Mouse (Mus musculus) midbrain, embryonic 16.5 days (tissue): Measurements from ENCODE around the gene Mov10. TPM values are rescaled to one million over a fixed set of nuclear protein-coding genes. Genes with fewer than 3 reads are reported as not detected.
"Not testable (repeated sequence)": the region's sequence is repeated elsewhere in the genome, so short reads cannot be mapped to it uniquely, and the experiment has no call there.

Experiments used
- ATAC-seq: fragments of 200-750 bp; cut with Nextera tagmentation; 2 replicates; pipeline ENCODE4 v1.8.0; 2017; ENCODE audit warnings: moderate TSS enrichment
- H3K27ac ChIP-seq: fragments of 300-500 bp; sonication (generic); 2 replicates; pipeline ENCODE4 v1.5.1; 2014; ENCODE audit warnings: mild to moderate bottlenecking, low read length, mixed read lengths
- H3K27me3 ChIP-seq: fragments of 300-500 bp; sonication (generic); 2 replicates; pipeline ENCODE4 v1.6.1; 2014; ENCODE audit warnings: low read depth, low read length, mixed read lengths; ENCODE audit not compliant: control insufficient read depth, insufficient read depth
- H3K36me3 ChIP-seq: fragments of 300-500 bp; sonication (generic); 2 replicates; pipeline ENCODE4 v1.6.1; 2014; ENCODE audit warnings: mild to moderate bottlenecking, low read length, moderate library complexity, mixed read lengths; ENCODE audit not compliant: control insufficient read depth, insufficient read depth
- H3K4me1 ChIP-seq: fragments of 300-500 bp; sonication (generic); 2 replicates; pipeline ENCODE4 v1.6.1; 2014; ENCODE audit warnings: mild to moderate bottlenecking, low read length, mixed read lengths; ENCODE audit not compliant: control insufficient read depth, insufficient read depth
- H3K4me2 ChIP-seq: fragments of 300-500 bp; sonication (generic); 2 replicates; pipeline ENCODE4 v1.6.1; 2014; ENCODE audit warnings: mild to moderate bottlenecking, low read length, mixed read lengths
- H3K4me3 ChIP-seq: fragments of 300-500 bp; sonication (generic); 2 replicates; pipeline ENCODE4 v1.5.1; 2014; ENCODE audit warnings: low read depth, mild to moderate bottlenecking, low read length, moderate library complexity, mixed read lengths
- H3K9ac ChIP-seq: fragments of 300-500 bp; sonication (generic); 2 replicates; pipeline ENCODE4 v1.6.1; 2014; ENCODE audit warnings: low read depth, low read length, mixed read lengths
- H3K9me3 ChIP-seq: fragments of 300-500 bp; sonication (generic); replicated peaks from 2 replicates; pipeline ENCODE4 v1.6.1; 2014; ENCODE audit warnings: mild to moderate bottlenecking, low read length, mixed read lengths; ENCODE audit not compliant: control insufficient read depth, poor library complexity, severe bottlenecking
- WGBS: fragments of 180-500 bp; shearing (Covaris S2); extraction: QIAGEN DNeasy Blood & Tissue Kit; methylation state at CpG from one replicate; pipeline ENCODE4 v1.1.7; 2014; 5-methylcytosine and 5-hydroxymethylcytosine counted together
- polyA plus RNA-seq: library from polyadenylated mRNA; unstranded; fragments of >200 nt; fragmentation: Nextera tagmentation; extraction: Ambion mirVana; gene quantifications from 2 replicates; pipeline ENCODE4 v1.2.1, GENCODE M21; 2015

Mov10 gene
- polyA plus RNA-seq, 1 experiment from 2014 or later, result 8.3 TPM

DNA sequence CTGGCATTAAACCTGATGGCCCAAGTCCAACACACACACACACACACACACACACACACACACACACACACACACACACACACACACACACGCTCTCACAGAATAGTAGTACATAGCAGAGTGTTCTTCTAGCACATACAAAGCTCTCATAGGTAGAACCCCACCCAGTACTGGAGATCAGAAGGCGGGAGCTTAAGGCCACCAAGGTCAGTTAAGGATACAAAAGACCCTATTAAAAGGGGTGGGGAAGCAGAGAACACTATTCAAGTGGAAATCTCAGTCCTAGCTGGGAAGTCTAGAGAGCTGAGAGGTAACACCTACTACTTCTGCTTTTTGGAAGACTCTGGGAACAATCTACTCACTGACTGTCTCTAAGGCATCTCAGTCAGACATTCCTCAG lies 3.0 kb downstream of the Mov10 start:
- Histone ChIP-seq H3K4me2 (no peak overlapping the region), H3K27me3 (no peaks in the 10 kb centered on the region), H3K9me3 (no peaks in the 10 kb centered on the region), H3K9ac (no peak overlapping the region), H3K4me1 (peaks cover 8% of the 10 kb centered on the region), H3K36me3 (no peaks in the 10 kb centered on the region), H3K4me3 (no peak overlapping the region), H3K27ac (no peak overlapping the region)
- no peak for ATAC-seq
- 88% methylated on average over 2 of the region's 2 CpGs for WGBS

DNA sequence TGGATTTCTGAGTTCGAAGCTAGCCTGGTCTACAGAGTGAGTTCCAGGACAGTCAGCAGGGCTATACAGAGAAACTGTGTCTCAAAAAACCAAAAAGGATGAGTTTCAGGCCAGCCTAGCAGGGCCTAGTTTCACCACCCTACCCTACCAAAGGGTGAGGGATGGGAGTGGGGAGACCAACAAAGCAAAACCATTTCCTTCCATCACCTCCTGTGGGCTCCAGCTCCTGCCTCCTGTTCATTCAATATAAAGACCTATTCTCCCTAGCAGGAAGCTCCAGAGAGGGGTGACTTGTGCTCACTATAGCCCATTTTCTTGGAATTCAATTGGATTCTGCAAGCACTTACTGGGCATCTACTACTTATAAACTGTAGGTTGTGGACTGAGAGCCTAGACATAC lies 3.6 kb downstream of the Mov10 start:
- Histone ChIP-seq H3K27me3 (no peaks in the 10 kb centered on the region), H3K9me3 (no peaks in the 10 kb centered on the region), H3K4me1 (peaks cover 8% of the 10 kb centered on the region), H3K4me2 (no peak overlapping the region), H3K4me3 (no peak overlapping the region), H3K27ac (no peak overlapping the region), H3K36me3 (no peaks in the 10 kb centered on the region), H3K9ac (no peak overlapping the region)
- ATAC-seq, result no peak
- 100% methylated on average over 1 of the region's 1 CpGs for WGBS

DNA sequence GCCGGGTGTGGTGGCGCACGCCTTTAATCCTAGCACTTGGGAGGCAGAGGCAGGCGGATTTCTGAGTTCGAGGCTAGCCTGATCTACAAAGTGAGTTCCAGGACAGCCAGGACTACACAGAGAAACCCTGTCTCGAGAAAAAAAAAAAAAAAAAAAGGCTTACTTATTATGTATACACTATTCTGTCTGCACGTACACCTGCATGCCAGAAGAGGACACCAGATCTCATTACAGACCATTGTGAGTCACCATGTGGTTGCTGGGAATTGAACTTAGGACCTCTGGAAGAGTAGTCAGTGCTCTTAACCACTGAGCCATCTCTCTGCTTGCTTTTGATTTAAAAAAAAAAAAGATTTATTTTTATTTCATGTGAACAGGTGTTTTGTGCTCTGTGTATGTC lies 5.1 kb downstream of the Mov10 start:
- not testable (repeated sequence) for H3K36me3 ChIP-seq, ATAC-seq, H3K4me1 ChIP-seq, H3K4me2 ChIP-seq, H3K27ac ChIP-seq, H3K9me3 ChIP-seq, H3K4me3 ChIP-seq, H3K27me3 ChIP-seq, H3K9ac ChIP-seq
- 96% methylated on average over 7 of the region's 7 CpGs for WGBS

DNA sequence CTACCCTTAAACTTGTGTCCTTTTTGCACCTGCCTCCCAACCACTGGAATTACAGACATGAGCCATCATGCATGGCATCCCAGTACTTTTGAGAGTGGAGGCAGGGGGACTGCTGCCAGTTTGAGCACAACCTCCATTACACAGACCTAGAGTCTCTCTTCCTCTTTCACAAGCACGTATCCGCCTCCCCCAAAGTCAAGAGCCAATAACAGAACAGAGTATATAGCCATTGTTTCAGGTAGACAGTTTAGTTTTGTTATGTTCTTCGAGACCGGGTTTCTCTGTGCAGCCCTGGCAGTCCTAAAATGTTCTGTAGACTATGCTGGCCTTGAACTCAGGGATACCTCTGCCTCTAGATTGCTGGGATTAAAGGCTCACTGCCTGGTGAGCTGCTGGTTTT lies 6.1 kb downstream of the Mov10 start:
- ATAC-seq, result no peak
- no peaks in the 10 kb centered on the region for H3K36me3 ChIP-seq
- H3K9me3 ChIP-seq, result no peaks in the 10 kb centered on the region
- H3K9ac ChIP-seq, result no peak overlapping the region
- H3K4me2 ChIP-seq, result no peak overlapping the region
- WGBS, result 75% methylated on average over 4 of the region's 4 CpGs
- no peaks in the 10 kb centered on the region for H3K27me3 ChIP-seq
- H3K4me3 ChIP-seq, result no peak overlapping the region
- H3K4me1 ChIP-seq, result peaks cover 4% of the 10 kb centered on the region
- no peak overlapping the region for H3K27ac ChIP-seq

DNA sequence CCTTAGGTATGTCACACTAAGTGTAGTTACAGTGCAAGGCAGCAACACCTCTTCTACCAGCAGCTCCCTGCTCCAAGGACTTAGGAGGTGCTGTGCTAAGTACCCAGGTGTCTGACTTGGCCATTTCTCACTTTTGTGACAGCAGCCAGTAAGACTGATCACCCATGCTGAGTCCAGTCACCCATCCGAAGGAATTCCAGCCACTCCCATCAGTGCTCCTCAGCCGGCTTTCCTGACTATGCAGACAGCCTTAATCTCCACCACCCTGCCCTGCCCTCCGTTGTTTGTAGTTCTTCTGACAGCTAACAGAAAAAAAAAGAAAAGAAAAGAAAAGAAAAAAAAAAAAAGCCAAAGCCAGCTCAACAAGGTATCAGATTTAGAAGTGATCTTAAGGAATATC lies 6.6 kb downstream of the Mov10 start:
- H3K27ac ChIP-seq, result no peak overlapping the region
- no peak overlapping the region for H3K4me3 ChIP-seq
- 11% methylated on average over 3 of the region's 3 CpGs for WGBS
- H3K36me3 ChIP-seq, result peaks cover 1% of the 10 kb centered on the region; the same call in 1 of the 2 replicates
- H3K9ac ChIP-seq, result no peak overlapping the region
- no peak for ATAC-seq
- no peak overlapping the region for H3K4me2 ChIP-seq
- no peaks in the 10 kb centered on the region for H3K4me1 ChIP-seq
- H3K27me3 ChIP-seq, result no peaks in the 10 kb centered on the region
- no peaks in the 10 kb centered on the region for H3K9me3 ChIP-seq

DNA sequence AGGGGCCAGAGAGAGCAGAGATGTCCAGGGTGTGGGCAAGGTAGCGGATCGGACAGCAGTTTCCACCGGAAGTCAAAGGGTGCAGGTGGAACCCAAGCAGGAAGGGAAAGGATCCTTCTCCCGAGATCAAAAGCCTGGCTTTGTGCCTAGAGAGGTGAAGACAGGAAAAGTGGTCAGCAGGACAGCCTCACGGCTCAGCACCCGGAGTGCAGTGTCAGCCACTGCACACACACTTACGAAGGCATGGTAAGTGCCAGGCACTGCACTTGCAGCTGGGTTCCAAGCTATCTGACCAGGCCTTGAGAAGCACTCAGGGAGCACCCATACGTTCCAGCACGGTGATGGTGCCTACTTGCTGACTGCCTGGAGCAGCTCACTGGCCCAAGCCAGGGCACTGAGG lies 12.8 kb downstream of the Mov10 start:
- Histone ChIP-seq H3K4me2 (no peak overlapping the region), H3K9me3 (no peaks in the 10 kb centered on the region), H3K4me3 (no peak overlapping the region), H3K4me1 (no peaks in the 10 kb centered on the region), H3K9ac (no peak overlapping the region), H3K27me3 (no peaks in the 10 kb centered on the region), H3K36me3 (peaks cover 3% of the 10 kb centered on the region; the same call in 1 of the 2 replicates), H3K27ac (no peak overlapping the region)
- ATAC-seq, result no peak
- WGBS, result 84% methylated on average over 9 of the region's 9 CpGs

DNA sequence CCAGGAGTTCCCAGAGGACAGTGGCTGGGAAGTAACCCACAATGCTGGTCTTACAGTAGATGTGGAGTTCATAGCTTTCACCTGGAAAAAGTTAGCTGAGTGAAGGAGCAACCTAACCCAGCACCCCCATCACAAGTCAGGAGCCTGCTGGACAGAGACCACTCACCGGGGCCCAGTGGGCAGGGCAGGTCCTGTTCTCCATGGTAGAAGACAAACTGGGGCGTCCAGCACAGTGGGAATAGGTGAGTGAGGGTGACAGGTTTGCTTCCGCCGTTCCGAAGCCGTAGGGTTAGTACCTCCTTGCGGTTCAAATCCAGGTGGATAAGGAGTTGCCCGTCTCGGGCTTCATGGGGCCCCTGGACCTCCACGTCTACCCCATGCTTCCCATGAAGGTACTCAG lies 14.1 kb downstream of the Mov10 start:
- H3K27me3 ChIP-seq, result no peaks in the 10 kb centered on the region
- 93% methylated on average over 10 of the region's 10 CpGs for WGBS

DNA sequence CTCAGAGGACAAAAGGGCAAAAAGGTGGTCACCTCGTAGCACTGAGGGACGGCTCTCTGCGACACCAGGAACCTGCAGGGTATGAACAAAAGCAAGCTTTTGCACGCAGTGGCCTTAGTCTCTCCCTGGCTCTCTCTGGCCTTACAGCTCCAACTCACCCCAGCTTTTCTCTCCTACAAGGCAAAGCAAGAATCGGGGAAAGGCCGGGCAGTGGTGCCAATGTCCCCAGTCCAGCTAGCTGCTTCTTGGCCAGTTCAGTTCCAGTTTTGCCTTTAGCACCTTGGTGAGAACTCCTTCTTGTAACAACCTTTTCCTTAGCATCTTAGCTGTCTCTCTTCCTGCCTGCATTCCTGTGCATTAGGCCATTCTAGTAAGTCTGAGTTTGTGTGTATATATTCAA lies 16.9 kb downstream of the Mov10 start:
- H3K9me3 ChIP-seq, result no peaks in the 10 kb centered on the region
- no peaks in the 10 kb centered on the region for H3K27me3 ChIP-seq
- no peaks in the 10 kb centered on the region for H3K4me1 ChIP-seq
- H3K27ac ChIP-seq, result no peak overlapping the region
- H3K9ac ChIP-seq, result no peak overlapping the region
- no peak overlapping the region for H3K4me3 ChIP-seq
- H3K4me2 ChIP-seq, result no peak overlapping the region
- ATAC-seq, result no peak
- H3K36me3 ChIP-seq, result 0 out of 2 replicates have a peak, but pooled peaks cover 2% of the 10 kb centered on the region
- 74% methylated on average over 6 of the region's 6 CpGs for WGBS

More for the DNA sequence above, 14.1 kb downstream of the Mov10 start:
- Histone ChIP-seq H3K4me1 (no peaks in the 10 kb centered on the region), H3K4me3 (no peak overlapping the region), H3K9me3 (no peaks in the 10 kb centered on the region), H3K27ac (no peak overlapping the region), H3K9ac (no peak overlapping the region), H3K4me2 (no peak overlapping the region), H3K36me3 (peaks cover 5% of the 10 kb centered on the region; the same call in 1 of the 2 replicates)
- no peak for ATAC-seq

DNA sequence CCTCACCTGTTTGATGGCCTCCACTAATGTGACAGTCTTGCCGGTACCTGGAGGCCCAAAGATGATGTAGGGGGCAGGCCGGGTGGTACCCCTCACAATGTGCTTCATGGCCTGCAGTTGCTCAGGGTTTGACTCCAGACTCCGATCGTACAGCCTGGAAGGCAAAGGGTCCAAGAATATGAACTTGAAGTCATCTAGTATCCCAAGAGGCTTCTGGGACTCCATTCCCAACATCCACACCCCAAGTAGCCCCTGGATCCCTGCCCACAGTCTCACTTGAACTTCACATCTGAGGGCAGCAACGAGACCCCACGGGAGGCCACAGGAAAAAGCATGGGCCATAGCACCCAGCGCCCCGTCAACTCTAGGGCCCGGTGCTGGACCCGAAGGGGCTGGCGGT lies 17.7 kb downstream of the Mov10 start:
- Histone ChIP-seq H3K4me1 (no peaks in the 10 kb centered on the region), H3K9ac (no peak overlapping the region), H3K4me3 (no peak overlapping the region), H3K36me3 (0 out of 2 replicates have a peak, but pooled peaks cover 2% of the 10 kb centered on the region), H3K9me3 (no peaks in the 10 kb centered on the region), H3K4me2 (no peak overlapping the region), H3K27me3 (no peaks in the 10 kb centered on the region), H3K27ac (no peak overlapping the region)
- ATAC-seq, result no peak
- WGBS, result 93% methylated on average over 11 of the region's 11 CpGs
